Comparison of ENCODE assay signal across 28 mouse cellular contexts in genomic region chr7:24479685-24480084, GRCm38 (mm10). TPM values are rescaled to one million over a fixed set of nuclear protein-coding genes. Genes with fewer than 3 reads are reported as not detected.
DNase-seq lines count a peak whose midpoint lies in the region; ATAC-seq and TF ChIP-seq lines count a peak whose summit lies in the region.
"Had no signal": no experiment of that assay in that cellular context is flagged by ENCODE, and none has a peak within 500 bp of the region (broad histone marks: within the 10 kb centered on the region; RNA-seq: fewer than 3 reads in every experiment).

No protein-coding gene starts in this region.

- DNase-seq in cerebellum, adult 9-10 months, result peak; percentile 53
- DNase-seq in cerebellum, adult 2 months, result no peak
- no peak for DNase-seq in neural tube, embryonic 10.5 days (ENCODE audit: extremely low spot score, low spot score)
- no peak for DNase-seq in thymus, postnatal 25 days
- DNase-seq in heart, postnatal 36 days, result no peak
- no peak for DNase-seq in heart, adult 11 months
- DNase-seq: adrenal gland, postnatal 36 days; cerebellum, adult 8-10 months; gastrocnemius, postnatal 36 days; kidney, adult 9 months; kidney, postnatal 36 days; right cerebral cortex, postnatal 25 days had no signal

- H3K4me2 ChIP-seq in neural tube, embryonic 12.5 days (replicated peaks), result peak overlapping the region; percentile 4; the same call in 1 of the 2 replicates
- peak overlapping the region; percentile 72; the same call in 1 of the 2 replicates for H3K4me2 ChIP-seq in midbrain, embryonic 15.5 days
- H3K4me2 ChIP-seq: limb, embryonic 15.5 days; liver, embryonic 15.5 days had no signal

- H3K27me3 ChIP-seq in cerebellum, adult 2 months (ENCODE audit: control insufficient read depth, insufficient read depth, low read length), result no peaks in the 10 kb centered on the region
- no peaks in the 10 kb centered on the region for H3K27me3 ChIP-seq in neural tube, embryonic 12.5 days (replicated peaks)
- no peaks in the 10 kb centered on the region for H3K27me3 ChIP-seq in midbrain, embryonic 15.5 days (replicated peaks)

- peaks cover 16% of the 10 kb centered on the region for H3K4me1 ChIP-seq in cerebellum, adult 2 months (ENCODE audit: control insufficient read depth, insufficient read depth, low read length)
- peaks cover 31% of the 10 kb centered on the region for H3K4me1 ChIP-seq in neural tube, embryonic 12.5 days
- peaks cover 39% of the 10 kb centered on the region for H3K4me1 ChIP-seq in midbrain, embryonic 15.5 days

- ATAC-seq in neural tube, embryonic 12.5 days (ENCODE audit: low FRiP score, low read depth), result no peak
- no peak for ATAC-seq in midbrain, embryonic 15.5 days (replicated peaks)

- 79% methylated on average over 2 of the region's 2 CpGs for WGBS in cerebellum, adult 2 months
- 97% methylated on average over 2 of the region's 2 CpGs for WGBS in neural tube, embryonic 12.5 days
- 94% methylated on average over 2 of the region's 2 CpGs for WGBS in midbrain, embryonic 15.5 days

- no peaks in the 10 kb centered on the region for H3K36me3 ChIP-seq in neural tube, embryonic 12.5 days
- H3K36me3 ChIP-seq in midbrain, embryonic 15.5 days (replicated peaks), result no peaks in the 10 kb centered on the region
- H3K36me3 ChIP-seq: limb, embryonic 15.5 days; liver, embryonic 15.5 days had no signal

- H3K9me3 ChIP-seq in neural tube, embryonic 12.5 days, result no peaks in the 10 kb centered on the region
- H3K9me3 ChIP-seq in midbrain, embryonic 15.5 days, result no peaks in the 10 kb centered on the region
- H3K9me3 ChIP-seq: limb, embryonic 15.5 days; liver, embryonic 15.5 days had no signal

- no peak overlapping the region for H3K4me3 ChIP-seq in cerebellum, adult 2 months (replicated peaks; ENCODE audit: insufficient read depth, low read depth, low read length)
- H3K4me3 ChIP-seq in neural tube, embryonic 12.5 days, result no peak overlapping the region
- no peak overlapping the region for H3K4me3 ChIP-seq in midbrain, embryonic 15.5 days
- H3K4me3 ChIP-seq: limb, embryonic 15.5 days; liver, embryonic 15.5 days had no signal

- intact Hi-C loops in heart, postnatal 36 days (cut with DNase I), result loop anchor here (2.0 kb wide), 1 partner anchor 27 kb away; the partner anchor contains the start of gene Zfp428

- no peak overlapping the region for H3K9ac ChIP-seq in neural tube, embryonic 12.5 days
- no peak overlapping the region for H3K9ac ChIP-seq in midbrain, embryonic 15.5 days
- H3K9ac ChIP-seq: limb, embryonic 15.5 days; liver, embryonic 15.5 days had no signal

- H3K27ac ChIP-seq in cerebellum, adult 2 months (ENCODE audit: insufficient read depth, low read length), result no peak overlapping the region
- no peak overlapping the region for H3K27ac ChIP-seq in neural tube, embryonic 12.5 days
- H3K27ac ChIP-seq in midbrain, embryonic 15.5 days, result no peak overlapping the region
- H3K27ac ChIP-seq: limb, embryonic 15.5 days; liver, embryonic 15.5 days; macrophage had no signal

- TF ChIP-seq CTCF in cerebellum, adult 2 months (IDR thresholded peaks at IDR 0.05; ENCODE audit: borderline replicate concordance, insufficient read depth, low read depth, low read length), result no peak

- no peak for TF ChIP-seq POLR2A in cerebellum, adult 2 months (IDR thresholded peaks at IDR 0.05; ENCODE audit: borderline replicate concordance, insufficient read depth, low read length)

RNA-seq across cellular contexts. Expression of gene Cadm4, which starts 2.1 kb away (rescaled TPM):
- polyA plus RNA-seq in cerebellum, adult 2 months (2012; rRNA removed), result 285 and 312 TPM in 2 replicates
- 42.8 and 60.0 TPM in 2 replicates for polyA plus RNA-seq in neural tube, embryonic 12.5 days (2016; fragmentation: Nextera tagmentation; extraction: Ambion mirVana)
- 79.2 and 81.1 TPM in 2 replicates for polyA plus RNA-seq in midbrain, embryonic 15.5 days (2015; fragmentation: Nextera tagmentation; extraction: Ambion mirVana)
- 10 to 100 TPM; 13.1 to 13.6 TPM for total RNA-seq in heart, postnatal 36 days (2021)
- total RNA-seq: common myeloid progenitor, adult 5-6 weeks; neutrophil, adult 5-6 weeks had no signal
- polyA plus RNA-seq: macrophage had no signal

RNA-seq across cellular contexts. Expression of gene Plaur, which starts 17.4 kb away (rescaled TPM):
- 0.79 and 0.97 TPM in 2 replicates for polyA plus RNA-seq in cerebellum, adult 2 months (2012; rRNA removed)
- polyA plus RNA-seq in neural tube, embryonic 12.5 days (2016; fragmentation: Nextera tagmentation; extraction: Ambion mirVana), result 1.7 and 2.0 TPM in 2 replicates
- 1.6 and 1.9 TPM in 2 replicates for polyA plus RNA-seq in midbrain, embryonic 15.5 days (2015; fragmentation: Nextera tagmentation; extraction: Ambion mirVana)
- 1 to 10 TPM; 1.9 to 3.3 TPM for total RNA-seq in heart, postnatal 36 days (2021)

RNA-seq across cellular contexts. Expression of gene Zfp428, which starts 27.1 kb away (rescaled TPM):
- polyA plus RNA-seq in cerebellum, adult 2 months (2012; rRNA removed), result 68.5 and 68.6 TPM in 2 replicates
- polyA plus RNA-seq in neural tube, embryonic 12.5 days (2016; fragmentation: Nextera tagmentation; extraction: Ambion mirVana), result 172 and 176 TPM in 2 replicates
- polyA plus RNA-seq in midbrain, embryonic 15.5 days (2015; fragmentation: Nextera tagmentation; extraction: Ambion mirVana), result 336 and 344 TPM in 2 replicates
- 10 to 100 TPM; 11.5 to 13.8 TPM for total RNA-seq in heart, postnatal 36 days (2021)
- total RNA-seq: neutrophil, adult 5-6 weeks had no signal

RNA-seq across cellular contexts. Expression of gene Irgc1, which starts 27.6 kb away (rescaled TPM):
- not detected in 2 replicates for polyA plus RNA-seq in cerebellum, adult 2 months (2012; rRNA removed)
- not detected in 2 replicates for polyA plus RNA-seq in neural tube, embryonic 12.5 days (2016; fragmentation: Nextera tagmentation; extraction: Ambion mirVana)
- polyA plus RNA-seq in midbrain, embryonic 15.5 days (2015; fragmentation: Nextera tagmentation; extraction: Ambion mirVana), result not detected in 2 replicates
- total RNA-seq in heart, postnatal 36 days (2021), result not detected
- total RNA-seq: adrenal gland, postnatal 36 days; CH12.LX; common myeloid progenitor, adult 5-6 weeks; gastrocnemius, postnatal 36 days; MEL had no signal
- polyA plus RNA-seq: embryonic facial prominence, embryonic 11.5 days; lung, embryonic 16.5 days; macrophage; stomach, embryonic 14.5 days had no signal

RNA-seq across cellular contexts. Expression of gene AC161166.1, which starts 32.6 kb away (rescaled TPM):
- polyA plus RNA-seq in cerebellum, adult 2 months (2012; rRNA removed), result not detected in 2 replicates
- 1.2 and 1.5 TPM in 2 replicates for polyA plus RNA-seq in neural tube, embryonic 12.5 days (2016; fragmentation: Nextera tagmentation; extraction: Ambion mirVana)
- 2.1 and 2.2 TPM in 2 replicates for polyA plus RNA-seq in midbrain, embryonic 15.5 days (2015; fragmentation: Nextera tagmentation; extraction: Ambion mirVana)
- total RNA-seq in heart, postnatal 36 days (2021), result not detected
- total RNA-seq: adrenal gland, postnatal 36 days; common myeloid progenitor, adult 5-6 weeks; gastrocnemius, postnatal 36 days; left cerebral cortex, adult 18-20 months; left cerebral cortex, postnatal 36 days; MEL; neutrophil, adult 5-6 weeks had no signal
- polyA plus RNA-seq: liver, embryonic 15.5 days; macrophage; spleen, adult 2 months; urinary bladder, adult 2 months had no signal
